In the genomic region with DNA sequence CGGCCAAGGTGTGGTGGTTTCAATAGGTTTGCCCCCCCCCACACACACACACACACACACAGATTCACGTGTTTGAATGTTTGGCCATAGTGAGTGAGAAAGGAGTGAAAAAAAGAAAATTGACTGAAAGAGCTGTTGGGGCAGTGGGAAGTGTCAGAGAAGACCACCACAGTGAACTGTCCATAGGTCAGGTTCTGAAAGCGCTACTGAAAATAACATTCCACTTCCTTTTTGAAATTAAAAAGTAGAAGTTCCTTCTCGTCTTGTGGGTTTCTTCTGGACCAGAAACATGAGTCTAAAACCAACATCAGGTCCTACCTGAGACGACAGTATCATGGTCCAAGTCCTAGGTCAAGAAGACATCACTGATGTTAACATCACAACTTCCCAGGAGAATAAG, we compare ENCODE assay signal across 28 mouse cellular contexts.
"Had no signal": no experiment of that assay in that cellular context is flagged by ENCODE, and none has a peak within 500 bp of the region (broad histone marks: within the 10 kb centered on the region; RNA-seq: fewer than 3 reads in every experiment).

No protein-coding gene starts in this region.

- H3K27me3 ChIP-seq: heart, embryonic 12.5 days; hindbrain, embryonic 12.5 days; intestine, embryonic 15.5 days; limb, embryonic 12.5 days; liver, embryonic 13.5 days had no signal

- H3K4me3 ChIP-seq: gastrocnemius, adult 2 months; heart, adult 2 months; heart, embryonic 10.5 days; heart, embryonic 12.5 days; hindbrain, embryonic 10.5 days; hindbrain, embryonic 12.5 days; intestine, embryonic 15.5 days; layer of hippocampus, adult 2 months; limb, embryonic 10.5 days; limb, embryonic 12.5 days; liver, embryonic 13.5 days had no signal

- H3K4me2 ChIP-seq: heart, embryonic 12.5 days; hindbrain, embryonic 12.5 days; hindbrain, embryonic 14.5 days; intestine, embryonic 15.5 days; limb, embryonic 12.5 days; liver, embryonic 11.5 days; liver, embryonic 13.5 days had no signal

- H3K9ac ChIP-seq: heart, embryonic 12.5 days; hindbrain, embryonic 12.5 days; hindbrain, embryonic 14.5 days; intestine, embryonic 15.5 days; limb, embryonic 12.5 days; liver, embryonic 13.5 days had no signal

- H3K9me3 ChIP-seq: heart, embryonic 10.5 days; heart, embryonic 12.5 days; hindbrain, embryonic 10.5 days; hindbrain, embryonic 12.5 days; intestine, embryonic 15.5 days; limb, embryonic 10.5 days; limb, embryonic 12.5 days; liver, embryonic 13.5 days had no signal

- DNase-seq: gastrocnemius, adult 2 months; gastrocnemius, postnatal 14 days; gastrocnemius, postnatal 36 days; heart, adult 2 months; heart, postnatal 10 days; heart, postnatal 4 days; kidney, adult 18-20 months; kidney, adult 8-10 months; kidney, postnatal 10 days; kidney, postnatal 25 days; kidney, postnatal 4 days; layer of hippocampus, adult 9-11 months; layer of hippocampus, postnatal 36 days; liver; liver, embryonic 13.5 days had no signal

- H3K36me3 ChIP-seq: heart, embryonic 10.5 days; heart, embryonic 12.5 days; hindbrain, embryonic 10.5 days; hindbrain, embryonic 12.5 days; intestine, embryonic 15.5 days; limb, embryonic 10.5 days; limb, embryonic 12.5 days; liver, embryonic 13.5 days had no signal

- H3K4me1 ChIP-seq: heart, embryonic 10.5 days; heart, embryonic 12.5 days; hindbrain, embryonic 12.5 days; intestine, embryonic 15.5 days; liver, embryonic 13.5 days had no signal

- ATAC-seq: hindbrain, embryonic 16.5 days; inflammation-experienced regulatory T-cells, adult 6 months; intestine, embryonic 15.5 days; intestine, postnatal 0 days had no signal

- H3K27ac ChIP-seq: gastrocnemius, adult 2 months; heart, adult 2 months; heart, embryonic 10.5 days; hindbrain, embryonic 10.5 days; hindbrain, embryonic 12.5 days; hindbrain, embryonic 14.5 days; intestine, embryonic 15.5 days; layer of hippocampus, adult 2 months; limb, embryonic 10.5 days; limb, embryonic 12.5 days; liver, embryonic 13.5 days had no signal
